Mouse (Mus musculus) CH12.LX (cell line): ENCODE data around the gene Zfhx3. TPM values are rescaled to one million over a fixed set of nuclear protein-coding genes. Genes with fewer than 3 reads are reported as not detected.

Experiments
- DNase-seq: peaks from one replicate; pipeline ENCODE4 v3.0.0-alpha.2; 2013; ENCODE audit errors: extremely low read depth
- H3K27ac ChIP-seq: 2 replicates; pipeline ENCODE4 v1.5.1; 2012; ENCODE audit warnings: low read depth, mild to moderate bottlenecking, control low read depth, moderate library complexity; ENCODE audit not compliant: insufficient read depth
- H3K27me3 ChIP-seq: replicated peaks from 2 replicates; pipeline ENCODE3; 2012; ENCODE audit warnings: inconsistent platforms
- H3K36me3 ChIP-seq, 2 experiments: replicated peaks in 1 of 2; 2 replicates each; pipeline versions ENCODE3 to v1.6.1; 2012; ENCODE audit warnings: inconsistent platforms in 1 of 2, low read length in 1 of 2, mild to moderate bottlenecking in 1 of 2, mixed read lengths in 1 of 2, moderate library complexity in 1 of 2; ENCODE audit not compliant: control insufficient read depth in 1 of 2, insufficient read depth in 1 of 2
- H3K4me1 ChIP-seq, 2 experiments: 2 replicates each; pipeline ENCODE4 v1.6.1; 2012; ENCODE audit warnings: inconsistent platforms in 1 of 2, moderate library complexity in 1 of 2; ENCODE audit not compliant: insufficient read depth in 2 of 2, control insufficient read depth in 1 of 2
- H3K4me2 ChIP-seq: 2 replicates; pipeline ENCODE4 v1.6.1; 2012; ENCODE audit warnings: low read depth, mild to moderate bottlenecking, control low read depth; ENCODE audit not compliant: poor library complexity, insufficient read depth, severe bottlenecking
- H3K4me3 ChIP-seq, 3 experiments: fragments of 150-350 bp in 1 of 3; sonication (generic) in 1 of 3; replicated peaks in 1 of 3; 2 replicates each; pipeline versions ENCODE3 to v1.5.1; 2011 to 2012; ENCODE audit warnings: low read depth in 2 of 3, low read length in 2 of 3, mild to moderate bottlenecking in 2 of 3, moderate library complexity in 2 of 3, control low read depth in 1 of 3, improper control_type of control experiment in 1 of 3, inconsistent platforms in 1 of 3, mixed read lengths in 1 of 3; ENCODE audit not compliant: poor library complexity in 1 of 3
- H3K79me2 ChIP-seq: replicated peaks from 2 replicates; pipeline ENCODE4 v1.6.1; 2012; ENCODE audit warnings: mild to moderate bottlenecking, moderate library complexity; ENCODE audit not compliant: control insufficient read depth, poor library complexity, insufficient read depth, severe bottlenecking; ENCODE audit errors: extremely low read depth
- H3K9ac ChIP-seq: 2 replicates; pipeline ENCODE4 v1.6.1; 2012; ENCODE audit warnings: low read depth, mild to moderate bottlenecking, control low read depth, moderate library complexity; ENCODE audit not compliant: insufficient read depth
- H3K9me3 ChIP-seq: replicated peaks from 2 replicates; pipeline ENCODE3; 2012; ENCODE audit warnings: low read length, inconsistent platforms, mixed read lengths
- BHLHE40 ChIP-seq: IDR thresholded peaks from 2 replicates; pipeline ENCODE4 v1.6.1; 2011; ENCODE audit warnings: mild to moderate bottlenecking, low read depth, low read length, improper control_type of control experiment
- CHD2 ChIP-seq: IDR thresholded peaks from 2 replicates; pipeline ENCODE4 v1.6.1; 2011; ENCODE audit warnings: low read length, improper control_type of control experiment
- ELF1 ChIP-seq: IDR thresholded peaks from 2 replicates; pipeline ENCODE4 v1.6.1; 2014; ENCODE audit warnings: low read depth, mild to moderate bottlenecking, inconsistent platforms, low read length, improper control_type of control experiment
- JUND ChIP-seq: conservative IDR thresholded peaks from 2 replicates; pipeline ENCODE4 v1.6.1; 2011; ENCODE audit warnings: low read depth, low read length, improper control_type of control experiment
- KAT2A ChIP-seq: IDR thresholded peaks from 2 replicates; pipeline ENCODE4 v1.6.1; 2012; ENCODE audit warnings: low read length, improper control_type of control experiment, inconsistent platforms; ENCODE audit not compliant: insufficient replicate concordance
- MAFK ChIP-seq: IDR thresholded peaks from 2 replicates; pipeline ENCODE4 v1.6.1; 2011; ENCODE audit warnings: low read length, improper control_type of control experiment; ENCODE audit not compliant: insufficient replicate concordance
- MAX ChIP-seq: IDR thresholded peaks from 2 replicates; pipeline ENCODE4 v1.6.1; 2011; ENCODE audit warnings: low read length, improper control_type of control experiment
- MYC ChIP-seq: IDR thresholded peaks from 2 replicates; pipeline ENCODE4 v1.6.1; 2011; ENCODE audit warnings: low read depth, mild to moderate bottlenecking, improper control_type of control experiment, low read length
- NELFE ChIP-seq: IDR thresholded peaks from 2 replicates; pipeline ENCODE4 v1.6.1; 2011; ENCODE audit warnings: low read depth, low read length, improper control_type of control experiment
- NRF1 ChIP-seq: IDR thresholded peaks from 2 replicates; pipeline ENCODE4 v1.6.1; 2014; ENCODE audit warnings: low read depth, mild to moderate bottlenecking, inconsistent platforms, low read length, improper control_type of control experiment, moderate library complexity
- PAX5 ChIP-seq: IDR thresholded peaks from 2 replicates; pipeline ENCODE4 v1.6.1; 2012; ENCODE audit warnings: low read length, inconsistent platforms, mixed read lengths
- POLR2A ChIP-seq: IDR thresholded peaks from 2 replicates; pipeline ENCODE4 v1.6.1; 2011; ENCODE audit warnings: low read depth, mild to moderate bottlenecking, improper control_type of control experiment, low read length
- POLR2AphosphoS2 ChIP-seq: IDR thresholded peaks from 2 replicates; pipeline ENCODE4 v1.6.1; 2011; ENCODE audit warnings: low read depth, low read length, improper control_type of control experiment
- RCOR1 ChIP-seq: conservative IDR thresholded peaks from 2 replicates; pipeline ENCODE4 v1.6.1; 2012; ENCODE audit warnings: low read depth, mild to moderate bottlenecking, inconsistent platforms, low read length, improper control_type of control experiment
- SIN3A ChIP-seq: IDR thresholded peaks from 2 replicates; pipeline ENCODE4 v1.6.1; 2012; ENCODE audit warnings: low read length, improper control_type of control experiment, inconsistent platforms
- SMC3 ChIP-seq: IDR thresholded peaks from 2 replicates; pipeline ENCODE4 v1.6.1; 2011; ENCODE audit warnings: low read depth, low read length, improper control_type of control experiment
- TCF12 ChIP-seq: IDR thresholded peaks from 2 replicates; pipeline ENCODE4 v1.6.1; 2014; ENCODE audit warnings: low read depth, mild to moderate bottlenecking, inconsistent platforms, low read length, improper control_type of control experiment
- UBTF ChIP-seq: IDR thresholded peaks from 2 replicates; pipeline ENCODE4 v1.6.1; 2012; ENCODE audit warnings: low read depth, mild to moderate bottlenecking, inconsistent platforms, low read length, improper control_type of control experiment, moderate library complexity
- ZC3H11A ChIP-seq: IDR thresholded peaks from 2 replicates; pipeline ENCODE4 v1.6.1; 2012; ENCODE audit warnings: low read depth, mild to moderate bottlenecking, inconsistent platforms, low read length, improper control_type of control experiment
- ZKSCAN1 ChIP-seq: IDR thresholded peaks from 2 replicates; pipeline ENCODE4 v1.6.1; 2012; ENCODE audit warnings: low read depth, inconsistent platforms, low read length, improper control_type of control experiment, borderline replicate concordance
- ZMIZ1 ChIP-seq: IDR thresholded peaks from 2 replicates; pipeline ENCODE4 v1.6.1; 2012; ENCODE audit warnings: low read depth, mild to moderate bottlenecking, inconsistent platforms, low read length, improper control_type of control experiment
- dilution Hi-C: fragments of 300-500 bp; cut with MboI; formaldehyde crosslinking; loops from 2 replicates; pipeline ENCODE4 v1.14.3; 2020; ENCODE audit warnings: low sequenced_read_pairs; ENCODE audit not compliant: extremely low pct_unique_long_range_greater_than_20kb, extremely low pct_ligation_motif_present
- in situ Hi-C: fragments of 300-500 bp; cut with MboI; formaldehyde crosslinking; loops from 3 replicates; pipeline ENCODE4 v1.14.3; 2019; ENCODE audit warnings: low sequenced_read_pairs, low pct_ligation_motif_present, low pct_unique_long_range_greater_than_20kb, mixed read lengths
- polyA plus RNA-seq: library from polyadenylated mRNA; unstranded; fragments of >175 nt; gene quantifications from 2 replicates; pipeline ENCODE4 v1.2.1, GENCODE M21; 2012; ENCODE audit warnings: low read depth; ENCODE audit not compliant: insufficient read length
- total RNA-seq, 2 experiments: library from RNA; depleted of rRNA; stranded (reverse); fragments of 300-350 nt in 1 of 2; fragments of >200 nt in 1 of 2; gene quantifications; 2 replicates each; pipeline ENCODE4 v1.2.3; 2012 to 2014

The Zfhx3 gene
- total and polyA plus RNA-seq, 3 experiments, result 0.05 to 0.76 (median 0.68) TPM

- Histone ChIP-seq H3K27ac (no peak overlapping the region), H3K9me3 (peaks cover 12% of the 10 kb centered on the region), H3K27me3 (no peaks in the 10 kb centered on the region), H3K36me3 (peaks cover 8 to 20% of the 10 kb centered on the region in 2 experiments), H3K4me3 (no peak overlapping the region), H3K9ac (no peak overlapping the region), H3K4me1 (no peaks in the 10 kb centered on the region), H3K4me2 (no peak overlapping the region), H3K79me2 (no peaks in the 10 kb centered on the region)
- dilution Hi-C loops (no loop called here), in situ Hi-C loops (no loop called here)
- no peak for DNase-seq
- TF ChIP-seq ZKSCAN1 (no peak), POLR2A (no peak), PAX5 (no peak), CHD2 (no peak)
Measured at GRCm38 (mm10) chr8:108943132-108943531, 1000.7 kb downstream of the Zfhx3 start.

- Histone ChIP-seq H3K27ac (no peak overlapping the region), H3K27me3 (no peaks in the 10 kb centered on the region), H3K4me1 (no peaks in the 10 kb centered on the region), H3K9me3 (peaks cover 22% of the 10 kb centered on the region), H3K4me3 (no peak overlapping the region), H3K36me3 (peaks cover 8 to 29% of the 10 kb centered on the region in 2 experiments), H3K9ac (no peak overlapping the region), H3K4me2 (no peak overlapping the region), H3K79me2 (no peaks in the 10 kb centered on the region)
- dilution Hi-C loops, result no loop called here
- no peak for DNase-seq
- in situ Hi-C loops, result no loop called here
- no peak for TF ChIP-seq SIN3A
- no peak for TF ChIP-seq KAT2A
- no peak for TF ChIP-seq ELF1
- no peak for TF ChIP-seq MAFK
- no peak for TF ChIP-seq POLR2AphosphoS2
Measured at GRCm38 (mm10) chr8:108944312-108944711, 1001.9 kb downstream of the Zfhx3 start.

GRCm38 (mm10) chr8:108950311-108950710, 1007.9 kb downstream of the Zfhx3 start:
- Histone ChIP-seq H3K4me1 (no peaks in the 10 kb centered on the region), H3K4me2 (no peak overlapping the region), H3K27ac (no peak overlapping the region), H3K9me3 (peaks cover 31% of the 10 kb centered on the region), H3K27me3 (no peaks in the 10 kb centered on the region), H3K36me3 (peaks cover 8 to 48% of the 10 kb centered on the region in 2 experiments), H3K4me3 (no peak overlapping the region), H3K9ac (no peak overlapping the region), H3K79me2 (no peaks in the 10 kb centered on the region)
- dilution Hi-C loops (no loop called here), in situ Hi-C loops (no loop called here)
- TF ChIP-seq UBTF (no peak), RCOR1 (no peak), TCF12 (no peak), SMC3 (no peak), SIN3A (no peak), NRF1 (no peak), ZKSCAN1 (no peak), POLR2AphosphoS2 (no peak), ZC3H11A (no peak), MYC (no peak), BHLHE40 (no peak), ZMIZ1 (no peak), NELFE (no peak), MAX (no peak), ELF1 (no peak), CHD2 (no peak), JUND (no peak)
- DNase-seq, result no peak
